Mouse (Mus musculus) megakaryocyte, embryonic 14.5 days (primary cell): ENCODE data around the gene Nicn1.

Source experiments
- FLI1 ChIP-seq: IDR thresholded peaks from 2 replicates; pipeline ENCODE4 v1.6.1; 2012; ENCODE audit warnings: low read length, inconsistent platforms, mixed read lengths
- GATA1 ChIP-seq: IDR thresholded peaks from 3 replicates; pipeline ENCODE4 v1.6.1; 2012; ENCODE audit warnings: mixed read lengths, low read length, inconsistent platforms, borderline replicate concordance

DNA sequence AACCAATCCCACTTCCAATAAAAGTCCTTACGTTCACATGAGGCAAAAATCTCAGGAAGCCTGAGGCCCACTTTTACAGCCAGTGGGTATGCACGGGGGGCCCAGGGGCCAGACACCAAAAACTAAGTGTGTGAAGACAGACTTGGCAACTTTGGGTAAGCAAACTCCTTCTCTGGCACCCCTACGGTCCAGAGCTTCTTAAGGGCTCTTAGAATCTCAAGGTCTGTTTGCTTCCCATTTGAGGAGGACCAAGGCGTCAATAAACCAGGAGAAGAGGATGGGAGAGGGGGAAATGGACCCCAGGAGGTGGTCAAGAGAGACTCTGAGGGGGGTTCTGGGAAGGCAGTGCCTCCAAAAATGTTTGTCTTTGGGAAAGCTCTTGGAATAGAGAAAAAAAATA lies 16.7 kb upstream of the Nicn1 start:
- TF ChIP-seq GATA1 (no peak), FLI1 (no peak)
